Mouse (Mus musculus) embryonic stem cell, embryonic (primary cell): ENCODE results near the gene Kctd10.

Source experiments
- CTCF ChIA-PET, 4 experiments: fragments of 300-600 bp in 2 of 4; fragments of 350-600 bp in 2 of 4; sonication (Branson Sonifier 250); formaldehyde crosslinking; loops; one replicate each; lab custom pipeline; 2022; ENCODE audit warnings: inconsistent platforms in 2 of 4; lab: Charles Lee
- POLR2A ChIA-PET, 4 experiments: fragments of 300-600 bp in 2 of 4; fragments of 350-600 bp in 2 of 4; sonication (Branson Sonifier 250); formaldehyde crosslinking; loops; one replicate each; lab custom pipeline; 2022; ENCODE audit warnings: antibody characterized with exemption in 4 of 4, inconsistent platforms in 1 of 4; lab: Charles Lee

Kctd10 gene

DNA sequence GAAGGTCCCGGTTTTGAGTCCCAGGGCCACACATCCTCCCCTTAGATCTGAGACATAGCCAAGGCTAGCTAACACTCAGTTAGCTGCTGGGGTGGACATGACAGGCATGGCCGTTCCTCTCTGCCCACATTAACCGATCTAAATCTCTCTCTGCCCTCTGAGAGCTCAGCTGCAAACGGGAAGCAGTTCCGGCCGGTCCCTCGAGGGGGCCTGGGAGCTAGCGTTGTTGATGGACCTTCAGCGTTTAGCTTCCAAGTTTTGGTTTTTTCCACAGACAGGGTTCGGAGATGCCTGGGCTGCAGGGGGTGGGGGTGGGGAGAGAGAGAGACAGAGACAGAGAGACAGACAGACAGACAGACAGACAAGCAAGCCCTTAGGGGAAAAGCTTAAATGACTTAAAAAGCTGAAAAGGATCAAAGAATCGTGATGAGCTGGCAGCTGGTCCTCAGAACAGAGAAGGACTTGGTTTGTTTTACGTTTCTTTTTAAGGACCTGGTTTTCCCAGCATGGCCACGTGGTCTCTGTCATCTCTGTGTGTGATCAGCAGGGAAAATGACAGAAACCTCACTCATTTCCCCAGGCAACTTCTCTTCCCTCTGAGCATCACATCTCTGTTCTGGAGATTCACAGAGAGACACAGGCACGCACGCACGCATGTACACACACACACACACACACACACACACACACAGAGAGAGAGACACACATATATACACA lies 56.4 kb downstream of the Kctd10 start:
- POLR2A ChIA-PET: interaction anchor here in 3 of 4 experiments (0.6 to 1.5 kb wide), 13 partner anchors 9 to 1063 kb away, joined by 3 to 7 read pairs (median 3); partner anchors contain the start of genes Kctd10 (in 1 of the 3), Ube3b (in 1 of the 3) and Ung (in 1 of the 3)

DNA sequence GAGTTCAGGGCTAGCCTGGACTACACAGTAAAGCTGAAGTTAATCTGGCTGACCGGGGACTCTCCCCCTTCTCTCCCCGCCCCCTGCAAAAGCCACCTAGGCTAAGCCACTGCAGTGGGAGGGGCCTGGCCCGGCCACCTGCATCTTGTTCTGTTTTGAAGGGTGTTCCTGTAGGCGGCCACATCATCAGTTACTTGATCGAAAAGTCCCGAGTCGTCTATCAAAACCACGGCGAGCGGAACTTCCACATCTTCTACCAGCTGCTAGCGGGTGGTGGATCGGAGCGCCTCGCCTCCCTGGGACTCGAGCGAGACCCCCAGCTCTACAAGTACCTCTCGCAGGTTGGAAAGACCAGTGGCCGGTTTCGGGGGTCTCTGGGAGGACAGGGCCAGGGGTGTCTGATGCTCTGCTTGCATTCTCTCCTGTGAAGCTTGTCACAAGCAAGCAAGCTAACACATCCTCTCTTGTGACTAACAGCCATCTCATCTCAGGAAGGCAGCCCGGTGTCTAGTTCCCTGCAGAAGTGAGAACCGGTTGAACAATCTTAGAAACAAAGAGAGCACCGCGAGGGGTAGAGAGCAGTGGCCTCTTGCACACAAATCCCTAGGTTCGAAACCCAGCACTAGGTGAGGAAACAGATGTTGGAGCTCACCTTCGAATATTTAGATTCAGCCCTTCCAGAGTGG lies 57.1 kb downstream of the Kctd10 start:
- CTCF ChIA-PET: interaction anchor here (0.5 to 2.1 kb wide), 35 partner anchors 8 to 503 kb away, joined by 3 to 22 read pairs (median 4); partner anchors contain the start of genes Kctd10 (in 1 of the 4) and Ube3b (in 1 of the 4)
- POLR2A ChIA-PET: interaction anchor here in 3 of 4 experiments (0.5 to 1.5 kb wide), 18 partner anchors 8 to 1064 kb away, joined by 3 to 7 read pairs (median 3); partner anchors contain the start of genes Kctd10 (in 1 of the 3), Mmab (in 1 of the 3), Mvk (in 1 of the 3) and Ube3b (in 1 of the 3)

More for the DNA sequence above, 56.4 kb downstream of the Kctd10 start:
- CTCF ChIA-PET: interaction anchor here (0.5 to 2.1 kb wide), 37 partner anchors 9 to 502 kb away, joined by 3 to 22 read pairs (median 4); partner anchors contain the start of genes Kctd10 (in 1 of the 4) and Ube3b (in 1 of the 4)
